Mouse (Mus musculus) heart, postnatal 14 days (tissue): ENCODE measurements around the gene Ltbp2. TPM values are rescaled to one million over a fixed set of nuclear protein-coding genes. Genes with fewer than 3 reads are reported as not detected.

Experiments
- DNase-seq, 2 experiments: peaks; one replicate each; pipeline ENCODE4 v3.0.0; 2021 to 2022
- intact Hi-C: fragments of 180-260 bp; cut with DNase I; formaldehyde crosslinking; loops from one replicate; pipeline ENCODE4 v1.15.1; 2025
- total RNA-seq, 2 experiments: library from RNA; stranded (reverse); gene quantifications; 2 replicates each; pipeline ENCODE4 v1.2.3; 2021

Gene Ltbp2
- total RNA-seq, 2 experiments from 2014 or later: 1.2 to 2.3 TPM

DNA sequence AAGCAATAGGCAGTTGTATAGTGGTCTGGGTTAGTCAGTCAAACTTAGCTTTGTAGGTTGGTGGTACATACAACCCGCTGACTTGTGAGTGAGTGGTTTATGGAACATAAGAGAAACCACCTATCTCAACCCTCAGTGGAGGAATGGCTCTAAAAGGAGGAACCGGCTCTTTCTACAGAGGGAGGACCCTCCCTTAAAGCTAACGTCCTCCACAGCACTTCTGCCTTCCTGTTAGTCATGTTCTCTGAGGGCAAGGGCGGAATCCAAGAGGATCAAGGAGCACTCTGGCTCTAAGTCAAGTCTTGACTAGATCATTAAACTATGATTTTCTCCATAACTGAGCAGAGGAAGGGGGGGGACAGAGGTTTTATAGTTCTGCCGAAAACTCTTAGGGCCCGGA is 108.8 kb downstream of the Ltbp2 start:
- intact Hi-C loops: no loop called here
- no peak for DNase-seq

DNA sequence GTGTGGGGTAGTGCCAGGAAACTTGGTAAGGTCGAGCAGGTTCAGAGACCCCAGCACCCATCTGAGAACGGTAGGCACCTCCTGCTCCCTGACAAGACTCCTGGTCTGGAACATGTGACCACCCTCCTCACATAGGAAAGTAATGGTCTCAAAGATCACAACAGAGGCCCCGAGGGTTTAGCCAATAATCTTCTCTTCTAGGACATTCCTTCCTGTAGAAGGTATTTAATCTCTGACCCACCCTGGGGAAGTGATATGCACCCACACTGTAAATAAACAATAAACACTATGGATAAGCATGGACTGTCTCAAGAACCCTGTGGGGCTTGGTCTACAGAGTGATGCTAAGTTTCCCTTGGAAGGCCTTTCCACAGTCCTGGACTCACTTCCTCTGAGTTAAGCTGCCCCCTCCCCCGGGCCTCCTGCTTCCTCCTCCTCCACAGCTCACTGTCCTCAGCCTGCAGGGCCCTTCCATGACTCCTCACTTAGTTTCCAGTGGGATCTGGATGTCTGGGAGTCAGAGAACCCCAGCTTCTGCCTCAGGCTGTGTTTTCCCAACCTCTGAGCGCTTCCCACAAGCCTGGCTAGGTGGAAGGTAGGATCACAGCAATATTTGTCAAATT is 110.1 kb downstream of the Ltbp2 start:
- intact Hi-C loops: no loop called here
- no peak for DNase-seq

DNA sequence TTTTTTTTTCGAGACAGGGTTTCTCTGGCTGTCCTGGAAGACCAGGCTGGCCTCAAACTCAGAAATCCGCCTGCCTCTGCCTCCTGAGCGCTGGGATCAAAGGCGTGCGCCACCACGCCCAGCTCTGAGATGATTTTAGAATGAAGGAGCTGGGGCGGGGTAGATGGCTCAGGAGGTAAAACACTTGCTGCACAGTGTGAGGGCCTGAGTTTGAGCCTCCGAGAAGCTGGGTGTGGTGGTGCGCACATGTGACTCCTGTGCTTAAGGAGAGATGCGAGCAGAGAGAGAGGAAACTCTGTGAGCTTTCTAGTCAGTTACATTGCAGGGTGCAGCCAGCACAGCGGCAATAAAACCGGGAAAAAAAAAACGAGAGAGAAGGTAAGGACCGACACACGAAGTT is 110.8 kb downstream of the Ltbp2 start:
- no peak for DNase-seq
- intact Hi-C loops: no loop called here

DNA sequence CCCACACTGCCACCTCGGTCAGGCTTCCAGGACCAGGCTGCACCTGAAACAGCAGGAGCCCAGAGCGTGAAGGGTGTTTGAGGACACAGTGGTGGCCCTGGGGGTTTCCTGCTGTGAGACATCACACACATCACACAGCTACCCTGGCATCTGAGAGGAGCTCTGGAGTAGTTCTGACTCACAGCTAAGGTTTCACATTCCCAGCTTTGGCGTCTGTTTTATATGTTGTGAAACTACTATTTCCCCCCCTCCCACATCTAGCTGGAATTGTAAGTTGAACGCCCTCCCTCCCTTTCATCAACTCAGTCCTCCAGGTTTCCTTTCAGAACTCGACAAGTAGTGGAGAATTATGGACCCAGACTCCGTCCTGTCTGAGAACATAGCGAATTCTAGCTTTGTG is 111.6 kb downstream of the Ltbp2 start:
- intact Hi-C loops: no loop called here
- DNase-seq: no peak

DNA sequence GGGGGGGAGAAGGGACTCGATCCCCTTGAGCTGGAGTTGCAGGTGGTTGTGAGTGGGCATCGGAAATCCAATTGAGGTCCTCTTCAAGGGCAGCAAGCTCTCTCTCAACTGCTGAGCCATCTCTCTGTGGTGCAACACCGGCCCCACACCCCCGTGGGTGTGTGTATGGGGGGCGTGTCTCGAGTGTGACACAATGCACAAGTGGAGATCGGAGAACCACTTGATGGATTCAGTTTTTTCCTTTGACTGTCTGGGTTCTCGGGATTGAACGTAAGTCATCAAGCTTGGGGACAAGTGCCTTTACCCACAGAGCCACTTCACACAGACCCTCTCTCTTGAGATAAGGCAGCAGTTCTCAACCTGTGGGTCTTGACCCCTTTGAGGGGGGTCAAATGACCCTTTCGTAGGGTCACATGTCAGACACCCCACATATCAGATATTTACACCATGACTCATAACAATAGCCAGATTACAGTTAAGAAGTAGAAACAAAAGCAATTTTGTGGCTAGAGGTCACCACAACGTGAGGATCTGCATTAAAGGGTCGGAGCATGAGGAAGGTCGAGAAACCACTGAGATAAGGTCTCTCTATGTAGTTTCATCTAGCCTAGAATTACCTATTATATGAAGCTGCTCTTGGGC is 112.6 kb downstream of the Ltbp2 start:
- no peak for DNase-seq
- intact Hi-C loops: no loop called here

DNA sequence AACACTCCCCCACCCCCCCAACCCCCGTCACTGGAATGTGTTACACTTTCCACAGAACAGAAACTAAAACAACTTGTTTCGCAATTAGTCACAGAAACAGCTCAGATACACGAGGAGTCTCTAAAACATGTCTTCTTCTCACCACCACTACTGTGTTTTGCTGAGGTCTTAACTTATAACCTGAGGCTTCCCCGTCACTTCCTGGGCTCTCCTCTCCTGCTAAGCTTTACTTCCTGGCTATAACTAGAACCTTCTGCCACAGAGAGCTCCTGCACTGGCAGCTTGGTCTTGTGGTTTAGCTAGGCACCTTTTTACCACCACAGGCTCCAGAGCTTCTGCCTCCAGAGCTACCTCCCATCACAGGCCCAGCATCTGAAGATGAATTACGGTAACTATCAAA is 113.8 kb downstream of the Ltbp2 start:
- no peak for DNase-seq
- intact Hi-C loops: no loop called here

DNA sequence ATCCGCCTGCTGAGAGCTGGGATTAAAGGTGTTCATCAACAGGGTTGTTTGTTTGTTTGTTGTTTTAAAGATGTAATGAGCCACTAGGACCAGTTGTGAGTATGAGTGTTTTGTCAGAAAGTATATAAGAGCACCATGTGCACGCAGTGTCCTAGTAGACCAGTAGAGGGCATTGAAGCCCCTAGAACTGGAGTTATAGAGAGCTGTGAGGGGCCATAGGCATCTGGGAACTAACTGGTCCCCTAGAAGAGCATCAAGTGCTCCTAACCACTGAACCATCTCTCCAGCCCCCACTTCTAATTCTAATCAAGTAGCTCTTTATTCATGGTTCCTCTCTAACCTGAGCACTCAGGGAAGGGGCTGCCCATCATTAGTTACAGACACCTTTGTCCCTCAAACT is 117.3 kb downstream of the Ltbp2 start:
- DNase-seq: no peak
- intact Hi-C loops: no loop called here

DNA sequence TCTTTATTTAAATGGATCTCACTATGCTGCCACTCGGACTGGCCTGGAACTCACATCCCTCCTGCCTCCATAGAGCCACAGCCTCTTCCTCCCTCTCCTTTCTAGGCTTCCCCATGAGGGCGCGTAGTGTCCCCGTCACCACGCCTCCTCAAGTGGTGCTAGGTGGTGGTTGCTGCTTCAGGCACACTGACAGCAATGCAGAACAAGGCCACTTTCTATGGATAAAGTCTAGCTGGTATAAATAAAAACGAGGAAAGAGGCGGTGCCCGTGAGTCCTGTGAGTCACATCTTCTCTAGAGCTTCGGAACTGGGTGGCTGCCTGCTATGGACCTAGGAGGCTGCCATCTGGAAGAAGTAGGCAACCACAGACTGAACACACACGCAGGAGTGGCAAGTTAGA is 120.3 kb downstream of the Ltbp2 start:
- no peak for DNase-seq
- intact Hi-C loops: no loop called here

DNA sequence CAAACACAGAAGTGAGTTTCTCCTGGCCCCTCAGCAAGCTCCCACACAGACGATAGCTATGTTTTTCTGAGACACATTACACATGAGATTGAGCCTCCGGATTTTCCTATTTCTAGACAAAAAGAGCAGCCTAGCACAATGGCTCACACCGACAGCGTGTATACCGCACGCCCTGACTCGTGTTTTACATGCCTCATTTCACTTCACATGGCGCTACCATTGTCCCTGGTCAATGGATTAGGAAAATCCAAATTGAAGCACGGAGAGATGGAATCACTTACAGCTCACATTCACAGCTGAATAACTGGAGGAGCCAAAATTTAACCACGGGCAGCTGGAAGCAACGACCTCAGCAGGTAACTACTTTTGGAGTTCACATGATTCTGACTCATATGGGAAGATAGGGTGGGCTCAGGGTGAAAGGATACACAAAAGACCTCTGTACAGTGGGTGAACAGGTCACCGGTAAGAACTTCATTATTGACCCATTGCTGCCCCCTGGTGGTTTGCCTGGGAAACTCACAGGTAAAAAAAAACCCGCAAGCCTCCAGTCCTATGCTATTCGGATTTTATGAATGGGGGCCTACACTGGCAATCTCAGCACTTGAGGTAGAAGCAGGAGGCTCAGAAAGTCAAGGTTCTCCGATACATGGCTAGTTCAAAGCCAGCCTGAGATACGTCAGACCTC is 121.2 kb downstream of the Ltbp2 start:
- peak; percentile 73 to 78 for DNase-seq
- intact Hi-C loops: loop anchor here (1.0 kb wide), 1 partner anchor 101 kb away; no protein-coding TSS in a partner anchor

DNA sequence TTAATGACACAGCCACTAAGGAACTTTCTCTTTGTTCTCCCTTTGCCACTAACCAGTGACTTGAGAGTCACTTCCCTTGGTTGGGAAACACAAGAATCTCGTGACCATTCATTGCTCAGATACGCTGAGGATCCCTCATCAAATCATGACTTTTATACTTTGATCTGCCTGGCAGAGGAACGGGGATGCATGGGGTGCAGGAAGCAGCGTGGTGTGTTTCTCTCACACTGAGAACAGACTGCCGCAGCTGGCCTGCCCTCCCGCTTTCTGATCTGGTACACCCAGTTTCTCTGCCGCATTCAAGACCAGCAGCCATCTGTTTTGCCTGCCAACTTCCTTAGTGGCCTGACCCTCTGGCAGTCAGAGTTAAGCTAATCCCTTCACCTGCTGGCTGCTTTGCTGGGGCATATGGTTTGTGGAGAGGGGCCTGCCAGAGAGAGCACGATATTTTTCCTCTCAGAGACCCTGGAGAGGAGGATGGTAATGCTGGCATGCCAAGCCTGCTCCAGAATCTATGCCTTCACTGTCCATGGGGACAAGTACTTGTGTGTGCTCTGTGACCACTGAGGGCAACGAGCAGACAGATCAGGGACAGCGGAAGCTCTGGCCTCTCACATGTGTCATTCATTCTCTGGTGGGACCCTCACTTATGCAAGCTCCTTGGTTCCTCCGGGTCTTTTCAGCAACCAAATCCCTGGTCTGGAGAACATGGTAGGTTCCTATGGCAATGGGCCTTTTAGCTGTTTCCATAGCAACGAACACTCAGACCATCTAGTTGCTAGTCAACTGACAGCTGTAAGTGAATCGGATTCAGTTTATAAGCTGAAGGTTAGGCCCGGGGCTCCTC is 124.0 kb downstream of the Ltbp2 start:
- intact Hi-C loops: no loop called here
- no peak for DNase-seq

DNA sequence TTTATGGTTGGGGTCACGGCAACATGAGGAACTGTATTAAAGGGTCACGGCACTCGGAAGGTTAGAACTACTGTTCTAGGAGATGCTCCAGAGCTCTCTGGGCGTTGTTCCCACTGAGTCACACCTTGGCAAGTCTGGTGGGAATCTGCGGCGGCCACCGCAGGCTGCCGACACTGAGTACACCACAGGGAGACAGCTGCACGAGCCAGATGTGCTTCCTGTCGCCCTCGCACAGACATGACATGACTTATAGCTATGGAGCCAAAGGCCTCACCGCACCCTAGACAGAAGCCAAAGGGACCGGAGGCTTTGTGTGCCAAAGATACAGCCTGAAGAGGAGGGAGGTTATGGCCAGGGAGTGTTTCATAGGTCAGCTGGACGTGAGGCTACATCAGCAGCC is 125.7 kb downstream of the Ltbp2 start:
- intact Hi-C loops: no loop called here
- peak; percentile 64 to 77 for DNase-seq

DNA sequence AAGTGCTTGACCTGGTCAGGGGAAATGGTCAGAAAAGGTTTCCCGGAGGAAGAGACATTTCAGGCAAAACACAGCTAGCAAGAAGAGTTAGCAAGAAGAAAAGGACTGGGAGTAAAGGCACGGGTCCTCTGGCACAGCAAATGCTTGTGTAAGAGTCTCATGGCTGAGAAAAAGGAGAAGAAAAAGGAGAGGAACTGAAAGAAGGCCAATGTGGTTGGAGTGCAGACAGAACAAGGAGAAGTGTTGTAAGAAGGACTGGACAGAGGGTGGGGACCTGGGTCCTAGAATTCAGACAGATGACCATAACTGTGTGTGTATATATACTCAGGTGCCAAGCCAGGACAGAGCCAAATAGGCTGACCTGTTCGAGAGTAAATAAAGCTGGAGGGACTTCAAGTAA is 128.2 kb downstream of the Ltbp2 start:
- DNase-seq: no peak
- intact Hi-C loops: no loop called here

DNA sequence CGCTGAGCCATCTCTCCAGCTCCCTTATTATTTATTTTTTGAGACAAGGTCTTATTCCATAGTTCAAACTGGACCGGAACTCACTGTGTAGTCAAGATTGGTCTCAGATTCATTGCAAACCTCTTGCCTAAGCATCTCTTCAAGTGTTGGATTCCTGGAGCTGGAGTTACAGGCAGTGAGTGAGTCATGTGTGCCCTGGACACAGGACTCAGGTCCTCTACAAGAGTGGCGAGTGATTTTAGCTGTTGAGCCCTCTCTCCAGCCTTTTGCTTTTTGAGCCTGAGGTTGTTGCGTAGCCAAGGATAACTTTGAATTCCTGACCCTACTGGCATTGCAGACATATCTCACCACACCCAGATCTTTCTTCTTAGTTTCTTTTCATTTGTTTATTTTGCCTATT is 130.6 kb downstream of the Ltbp2 start:
- intact Hi-C loops: no loop called here
- DNase-seq: no peak

DNA sequence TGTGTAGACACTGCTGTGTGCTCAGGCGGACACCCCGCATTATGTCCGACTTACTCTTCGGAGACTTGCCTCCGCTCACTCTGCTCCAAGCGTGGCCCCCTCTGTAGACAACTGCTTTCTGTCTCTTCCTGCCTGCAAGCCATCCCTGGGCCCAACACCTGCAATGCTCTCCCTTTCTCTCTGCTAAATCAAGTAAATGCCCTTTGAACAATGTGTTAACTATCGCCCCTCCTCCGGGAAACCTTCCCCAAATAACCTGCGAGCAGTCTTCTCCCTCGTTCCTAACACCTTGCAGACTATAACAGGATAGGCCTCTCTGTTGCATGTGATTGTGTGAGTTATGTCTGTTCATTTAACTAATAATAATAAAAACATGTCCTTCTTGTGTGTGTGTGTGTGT is 132.8 kb downstream of the Ltbp2 start:
- intact Hi-C loops: no loop called here
- DNase-seq: no peak

DNA sequence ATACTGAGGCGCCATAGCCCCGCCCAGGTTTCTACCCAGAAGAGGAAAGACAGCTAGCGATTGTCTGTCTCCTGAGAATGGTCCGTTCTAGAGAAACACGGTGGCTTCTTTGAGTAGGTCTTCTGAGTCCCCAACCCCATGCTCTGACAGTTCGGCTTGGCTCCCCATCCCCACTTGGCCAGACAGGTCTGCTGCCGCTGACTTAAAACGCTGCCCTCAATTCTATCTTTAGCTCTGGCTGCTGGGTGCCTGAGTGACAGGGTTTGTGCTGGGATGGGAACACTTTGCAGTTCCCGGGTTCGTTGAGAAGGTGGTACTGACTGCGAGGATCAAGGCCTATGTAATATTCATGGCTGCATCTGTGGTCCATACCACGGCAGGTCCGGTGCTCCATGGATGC is 143.0 kb downstream of the Ltbp2 start:
- intact Hi-C loops: no loop called here
- no peak for DNase-seq

Other genes starting within 250 kb of the Ltbp2 start
- not detected for gene Vrtn, start 235.5 kb downstream of the Ltbp2 start, total RNA-seq
- not detected for gene Syndig1l, start 177.7 kb downstream of the Ltbp2 start, total RNA-seq
- 10 to 100 TPM; 30.8 to 32.7 TPM for gene Npc2, start 103.4 kb downstream of the Ltbp2 start, total RNA-seq
- 10 to 100 TPM; 71.2 to 73.3 TPM for gene Isca2, start 103.3 kb downstream of the Ltbp2 start, total RNA-seq
- 10 to 100 TPM; 30.1 to 37.1 TPM for gene Fcf1, start 94.4 kb upstream of the Ltbp2 start, total RNA-seq
- gene Arel1, start 94.4 kb upstream of the Ltbp2 start, total RNA-seq: 10 to 100 TPM; 33.6 to 38.9 TPM
- 10 to 100 TPM; 31.3 to 32.5 TPM for gene Ylpm1, start 119.8 kb upstream of the Ltbp2 start, total RNA-seq
- 1 to 10 TPM; 1.1 to 2.7 TPM for gene Prox2, start 234.2 kb upstream of the Ltbp2 start, total RNA-seq
- 100 to 1,000 TPM; 713 to 718 TPM for gene Dlst, start 234.3 kb upstream of the Ltbp2 start, total RNA-seq